Mouse (Mus musculus) E14TG2a.4 (cell line): ENCODE data around the gene Dcaf10.

Experiments used
- H3K27me3 ChIP-seq: 2 replicates; pipeline ENCODE4 v1.6.1; 2014; ENCODE audit warnings: low read length, control low read depth; ENCODE audit not compliant: insufficient read depth
- H3K36me3 ChIP-seq: 2 replicates; pipeline ENCODE4 v1.6.1; 2014; ENCODE audit warnings: low read length, control low read depth; ENCODE audit not compliant: insufficient read depth
- H3K4me1 ChIP-seq: replicated peaks from 2 replicates; pipeline ENCODE4 v1.6.1; 2014; ENCODE audit warnings: low read depth, low read length, control low read depth
- H3K4me3 ChIP-seq: replicated peaks from 2 replicates; pipeline ENCODE4 v1.5.1; 2014; ENCODE audit warnings: mild to moderate bottlenecking, low read length
- H3K9me3 ChIP-seq: 2 replicates; pipeline ENCODE4 v1.6.1; 2014; ENCODE audit warnings: low read length, control low read depth
- CTCF ChIP-seq: conservative IDR thresholded peaks from 2 replicates; pipeline ENCODE4 v1.5.1; 2014; ENCODE audit warnings: low read length
- NANOG ChIP-seq: IDR thresholded peaks from 2 replicates; pipeline ENCODE4 v1.6.1; 2014; ENCODE audit warnings: borderline replicate concordance, low read length, mixed read lengths
- POU5F1 ChIP-seq: IDR thresholded peaks from 2 replicates; pipeline ENCODE4 v1.6.1; 2014; ENCODE audit warnings: low read length, borderline replicate concordance

Gene Dcaf10

GRCm38 (mm10) chr4:45341669-45342249 is at the start of gene Dcaf10:
Gene Dcaf10 (plus strand): TSS chr4:45342101.
- no peaks in the 10 kb centered on the region for H3K9me3 ChIP-seq
- TF ChIP-seq CTCF (no peak), POU5F1 (peak; percentile 48; the same call in 1 of the 2 replicates)
- 0 out of 2 replicates have a peak, but pooled peaks cover 8% of the 10 kb centered on the region for H3K36me3 ChIP-seq

GRCm38 (mm10) chr4:45296662-45297564 is 45.0 kb upstream of the Dcaf10 start, which contains the start of gene Trmt10b:
Gene Trmt10b (plus strand): TSS chr4:45297127.
- Histone ChIP-seq H3K4me1 (peaks cover 13% of the 10 kb centered on the region), H3K9me3 (no peaks in the 10 kb centered on the region), H3K4me3 (peak within 1 kb of the TSS; percentile 90), H3K27me3 (no peaks in the 10 kb centered on the region), H3K36me3 (peaks cover 21% of the 10 kb centered on the region)
- no peak for TF ChIP-seq POU5F1
- TF ChIP-seq NANOG, result no peak
- TF ChIP-seq CTCF, result no peak

More at GRCm38 (mm10) chr4:45341669-45342249, at the start of gene Dcaf10:
- peaks cover 20% of the 10 kb centered on the region for H3K4me1 ChIP-seq
- H3K4me3 ChIP-seq, result peak within 1 kb of the TSS; percentile 92
- H3K27me3 ChIP-seq, result peaks cover 4% of the 10 kb centered on the region; the same call in 1 of the 2 replicates

- Histone ChIP-seq H3K27me3 (no peaks in the 10 kb centered on the region), H3K4me1 (peaks cover 4% of the 10 kb centered on the region), H3K9me3 (no peaks in the 10 kb centered on the region), H3K4me3 (no peak overlapping the region), H3K36me3 (peaks cover 76% of the 10 kb centered on the region)
- TF ChIP-seq CTCF, result no peak
- no peak for TF ChIP-seq POU5F1
- no peak for TF ChIP-seq NANOG
These were observed 36.4 kb upstream of the Dcaf10 start for GRCm38 (mm10) chr4:45305536-45305935.

DNA sequence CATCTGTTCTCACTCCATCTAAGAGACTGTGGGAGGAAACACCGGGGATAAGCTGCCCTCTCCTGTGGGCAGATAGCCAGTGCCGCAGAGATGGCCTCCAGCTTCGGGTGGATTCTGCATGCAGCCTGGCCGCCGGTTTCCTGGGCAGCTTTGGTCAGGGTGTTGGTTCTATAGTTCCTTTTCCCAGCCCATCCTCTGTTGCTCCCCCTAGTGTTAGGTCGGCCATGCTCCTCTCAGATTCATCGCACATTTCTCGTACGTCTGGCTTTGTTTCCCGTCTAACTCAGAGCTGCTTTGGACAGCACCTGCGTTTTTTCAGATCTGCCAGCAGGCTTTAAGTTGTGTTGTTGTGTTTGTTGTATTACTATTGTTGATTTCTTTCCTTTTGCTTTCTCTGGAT is 33.9 kb upstream of the Dcaf10 start:
- no peak overlapping the region for H3K4me3 ChIP-seq
- no peaks in the 10 kb centered on the region for H3K27me3 ChIP-seq
- TF ChIP-seq POU5F1, result no peak
- TF ChIP-seq CTCF, result peak; percentile 74
- H3K4me1 ChIP-seq, result peaks cover 4% of the 10 kb centered on the region
- no peaks in the 10 kb centered on the region for H3K9me3 ChIP-seq
- peaks cover 57% of the 10 kb centered on the region for H3K36me3 ChIP-seq

DNA sequence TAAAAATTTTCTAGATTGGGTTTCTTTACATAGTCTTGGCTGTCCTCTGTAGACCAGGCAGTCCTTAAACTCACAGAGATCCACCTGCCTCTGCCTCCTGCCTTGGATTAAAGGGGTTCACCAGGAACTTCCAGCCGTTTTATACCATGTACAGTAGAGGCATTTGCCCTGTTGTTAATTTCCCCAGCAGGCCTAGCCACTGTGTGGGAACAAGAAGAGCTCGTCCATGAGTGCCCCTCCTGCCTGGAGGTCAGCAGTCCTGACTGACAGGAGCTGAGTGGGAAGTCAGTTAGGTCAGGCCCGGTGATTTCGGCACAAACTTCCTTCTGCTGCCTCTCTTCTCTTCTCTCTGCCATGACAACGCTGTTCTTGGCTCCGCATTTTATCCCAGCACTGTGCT is 33.3 kb upstream of the Dcaf10 start:
- Histone ChIP-seq H3K4me1 (peaks cover 4% of the 10 kb centered on the region), H3K9me3 (no peaks in the 10 kb centered on the region), H3K27me3 (no peaks in the 10 kb centered on the region), H3K36me3 (peaks cover 54% of the 10 kb centered on the region), H3K4me3 (no peak overlapping the region)
- TF ChIP-seq POU5F1, result no peak
- TF ChIP-seq NANOG, result no peak
- no peak for TF ChIP-seq CTCF

- Histone ChIP-seq H3K36me3 (peaks cover 53% of the 10 kb centered on the region), H3K9me3 (no peaks in the 10 kb centered on the region), H3K4me1 (peaks cover 4% of the 10 kb centered on the region), H3K4me3 (no peak overlapping the region), H3K27me3 (no peaks in the 10 kb centered on the region)
- TF ChIP-seq NANOG, result no peak
- TF ChIP-seq POU5F1, result no peak
- no peak for TF ChIP-seq CTCF
These were observed 30.8 kb upstream of the Dcaf10 start for GRCm38 (mm10) chr4:45311056-45311455.

- peaks cover 18% of the 10 kb centered on the region for H3K27me3 ChIP-seq
- peak overlapping the region; percentile 90 for H3K4me3 ChIP-seq
- peaks cover 38% of the 10 kb centered on the region for H3K36me3 ChIP-seq
- peaks cover 10% of the 10 kb centered on the region; the same call in 1 of the 2 replicates for H3K9me3 ChIP-seq
- H3K4me1 ChIP-seq, result peaks cover 32% of the 10 kb centered on the region
- no peak for TF ChIP-seq CTCF
- no peak for TF ChIP-seq NANOG
- no peak for TF ChIP-seq POU5F1
These were observed 21.6 kb upstream of the Dcaf10 start for GRCm38 (mm10) chr4:45320159-45320816.

- no peaks in the 10 kb centered on the region for H3K36me3 ChIP-seq
These were observed 10.8 kb upstream of the Dcaf10 start for GRCm38 (mm10) chr4:45331139-45331538.

More at GRCm38 (mm10) chr4:45331139-45331538, 10.8 kb upstream of the Dcaf10 start:
- Histone ChIP-seq H3K9me3 (peaks cover 11% of the 10 kb centered on the region; the same call in 1 of the 2 replicates), H3K4me3 (no peak overlapping the region), H3K4me1 (0 out of 2 replicates have a peak, but pooled peaks cover 5% of the 10 kb centered on the region), H3K27me3 (peaks cover 8% of the 10 kb centered on the region)
- TF ChIP-seq NANOG (no peak), POU5F1 (no peak), CTCF (no peak)
